Mouse (Mus musculus) gastrocnemius, postnatal 36 days (tissue): ENCODE measurements at regions not wholly inside any gene's neighbourhood (a gene's known extent, or its start where the extent isn't known, plus 50 kb on each side); places are given as distances from the start of the nearest gene placed in this dataset.
"Not testable (repeated sequence)": the region's sequence is repeated elsewhere in the genome, so short reads cannot be mapped to it uniquely, and the experiment has no call there.

Experiments used
- DNase-seq, 2 experiments: peaks; one replicate each; pipeline ENCODE4 v3.0.0; 2022
- intact Hi-C: fragments of 180-260 bp; cut with DNase I; formaldehyde crosslinking; loops from one replicate; pipeline ENCODE4 v1.15.1; 2025

GRCm38 (mm10) chr14:14478159-14478558, 77.1 kb downstream of the Olfr721-ps1 start:
- intact Hi-C loops, DNase-seq: not testable (repeated sequence)

GRCm38 (mm10) chr14:14481840-14482239, 80.7 kb downstream of the Olfr721-ps1 start:
- intact Hi-C loops: no loop called here
- no peak for DNase-seq

- no peak for DNase-seq
- intact Hi-C loops: no loop called here
Observed at GRCm38 (mm10) chr14:14486356-14486755, 85.3 kb downstream of the Olfr721-ps1 start.

GRCm38 (mm10) chr14:14490501-14490900, 89.4 kb downstream of the Olfr721-ps1 start:
- intact Hi-C loops: no loop called here

GRCm38 (mm10) chr14:14492041-14492440, 90.9 kb downstream of the Olfr721-ps1 start:
- DNase-seq: no peak
- intact Hi-C loops: no loop called here

More at GRCm38 (mm10) chr14:14490501-14490900, 89.4 kb downstream of the Olfr721-ps1 start:
- DNase-seq: no peak

GRCm38 (mm10) chr14:14511927-14512326, 110.8 kb downstream of the Olfr721-ps1 start:
- intact Hi-C loops: no loop called here
- no peak for DNase-seq

- no peak for DNase-seq
- intact Hi-C loops: no loop called here
Observed at GRCm38 (mm10) chr14:14513056-14513455, 112.0 kb downstream of the Olfr721-ps1 start.

GRCm38 (mm10) chr14:14513498-14513897, 112.4 kb downstream of the Olfr721-ps1 start:
- DNase-seq: no peak
- intact Hi-C loops: no loop called here

- intact Hi-C loops: no loop called here
- no peak for DNase-seq
Observed at GRCm38 (mm10) chr14:14514440-14515172, 113.5 kb downstream of the Olfr721-ps1 start.

GRCm38 (mm10) chr14:14515363-14515762, 114.3 kb downstream of the Olfr721-ps1 start:
- intact Hi-C loops: no loop called here
- no peak for DNase-seq

- no peak for DNase-seq
- intact Hi-C loops: no loop called here
Observed at GRCm38 (mm10) chr14:14515918-14516317, 114.8 kb downstream of the Olfr721-ps1 start.

GRCm38 (mm10) chr14:14518027-14518426, 116.9 kb downstream of the Olfr721-ps1 start:
- intact Hi-C loops: no loop called here

GRCm38 (mm10) chr14:14518841-14519240, 117.7 kb downstream of the Olfr721-ps1 start:
- DNase-seq: no peak
- intact Hi-C loops: no loop called here

More at GRCm38 (mm10) chr14:14518027-14518426, 116.9 kb downstream of the Olfr721-ps1 start:
- no peak for DNase-seq

- no peak for DNase-seq
Observed at GRCm38 (mm10) chr14:14520195-14520594, 119.1 kb downstream of the Olfr721-ps1 start.

GRCm38 (mm10) chr14:14521331-14521730, 120.2 kb downstream of the Olfr721-ps1 start:
- intact Hi-C loops, DNase-seq: not testable (repeated sequence)

More at GRCm38 (mm10) chr14:14520195-14520594, 119.1 kb downstream of the Olfr721-ps1 start:
- intact Hi-C loops: no loop called here

GRCm38 (mm10) chr14:14525225-14525624, 124.1 kb downstream of the Olfr721-ps1 start:
- intact Hi-C loops: no loop called here

GRCm38 (mm10) chr14:14528437-14528836, 127.3 kb downstream of the Olfr721-ps1 start:
- no peak for DNase-seq
- intact Hi-C loops: no loop called here

More at GRCm38 (mm10) chr14:14525225-14525624, 124.1 kb downstream of the Olfr721-ps1 start:
- DNase-seq: no peak

- no peak for DNase-seq
- intact Hi-C loops: no loop called here
Observed at GRCm38 (mm10) chr14:14541206-14541605, 140.1 kb downstream of the Olfr721-ps1 start.

- intact Hi-C loops: no loop called here
- no peak for DNase-seq
Observed at GRCm38 (mm10) chr14:14541705-14542104, 140.6 kb downstream of the Olfr721-ps1 start.

GRCm38 (mm10) chr14:14544236-14544635, 143.1 kb downstream of the Olfr721-ps1 start:
- intact Hi-C loops: no loop called here
- no peak for DNase-seq

GRCm38 (mm10) chr14:14552201-14552600, 149.9 kb upstream of the Slc4a7 start:
- intact Hi-C loops: no loop called here
- DNase-seq: no peak

GRCm38 (mm10) chr14:14574851-14575250, 127.2 kb upstream of the Slc4a7 start:
- intact Hi-C loops: no loop called here
- no peak for DNase-seq
